Mouse (Mus musculus) Patski (cell line): ENCODE results near the gene Prrt1. TPM values are rescaled to one million over a fixed set of nuclear protein-coding genes. Genes with fewer than 3 reads are reported as not detected.

Source experiments
- ATAC-seq: fragments of 100-300 bp; one replicate; pipeline ENCODE4 v1.8.0; 2021
- CTCF ChIA-PET: fragments of 350-600 bp; sonication (Branson Sonifier 250); formaldehyde crosslinking; loops from one replicate; lab custom pipeline; 2022; ENCODE audit warnings: inconsistent platforms; lab: Charles Lee
- POLR2A ChIA-PET: fragments of 350-600 bp; sonication (Branson Sonifier 250); formaldehyde crosslinking; loops from one replicate; lab custom pipeline; 2022; ENCODE audit warnings: antibody characterized with exemption, inconsistent platforms; lab: Charles Lee
- DNase-seq: peaks from one replicate; pipeline ENCODE4 v3.0.0-alpha.2; 2011; ENCODE audit warnings: low read depth, low spot score
- H3K27me3 ChIP-seq: fragments of 371-371 bp; one replicate; pipeline ENCODE4 v1.5.1; 2021
- CTCF ChIP-seq: fragments of 100-300 bp; IDR thresholded peaks from one replicate; pipeline ENCODE4 v1.5.1; 2021
- in situ Hi-C: fragments of 300-500 bp; cut with MboI; formaldehyde crosslinking; loops from 3 replicates; pipeline ENCODE4 v1.11.1; 2018; ENCODE audit warnings: low pct_unique_long_range_greater_than_20kb, mixed read lengths
- polyA plus RNA-seq: library from polyadenylated mRNA; unstranded; gene quantifications from one replicate; pipeline ENCODE4 v1.2.3, GENCODE M21; 2021

The Prrt1 gene
- polyA plus RNA-seq, 1 experiment from 2014 or later: 6.7 TPM

DNA sequence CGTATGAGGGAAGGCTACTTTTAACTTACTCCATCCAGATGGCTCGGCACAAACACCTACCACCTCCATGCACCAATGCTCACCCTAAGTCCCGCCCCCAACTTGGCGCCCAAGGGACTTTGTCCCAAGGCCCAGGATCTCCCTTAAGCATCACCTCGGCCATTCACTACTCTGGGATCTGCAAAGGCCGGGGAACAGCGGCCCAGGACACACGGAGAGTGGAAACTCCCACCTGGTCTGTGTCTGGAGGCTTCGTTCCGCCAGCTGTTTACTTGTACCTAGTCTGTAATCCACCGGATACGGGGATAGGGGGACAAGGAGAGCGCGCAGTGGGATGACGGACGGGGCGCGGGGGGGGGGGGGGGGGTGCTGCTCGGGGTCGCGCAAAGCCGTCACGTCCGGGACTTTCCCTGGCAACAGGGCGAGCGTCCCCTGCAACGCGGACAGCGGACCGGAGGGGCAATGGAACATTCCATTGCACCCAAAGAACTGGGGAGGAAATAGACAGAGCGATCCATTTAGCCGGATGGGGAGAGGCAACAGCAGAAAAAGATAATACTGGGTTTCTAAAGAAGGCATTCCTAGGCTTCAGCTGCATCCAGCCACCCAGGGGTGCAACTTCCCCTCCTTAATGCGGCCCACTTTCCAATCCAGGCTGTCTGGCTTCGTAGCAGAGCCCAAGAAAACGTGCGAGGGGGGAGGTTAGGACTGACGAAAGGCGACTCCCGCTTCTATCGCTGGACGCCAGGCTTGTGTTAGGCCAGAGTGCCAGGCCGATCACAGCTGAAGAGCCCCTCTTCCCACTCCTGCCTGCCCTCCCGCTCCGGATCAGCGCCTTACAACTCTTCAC is 2.0 kb upstream of the Prrt1 start:
- POLR2A ChIA-PET: interaction anchor here (1.0 to 2.0 kb wide), 4 partner anchors 12 to 24 kb away, joined by 3 to 7 read pairs (median 4); no protein-coding TSS in a partner anchor
- H3K27me3 ChIP-seq: no peaks in the 10 kb centered on the region
- ATAC-seq (peak; percentile 36), DNase-seq (peak; percentile 69)
- in situ Hi-C loops: loop anchor here (25.0 kb wide), 1 partner anchor 510 kb away; the partner anchor contains the start of genes Apom, Bag6 and D17H6S53E
- CTCF ChIA-PET: interaction anchor here (1.1 to 1.8 kb wide), 4 partner anchors 8 to 26 kb away, joined by 3 to 6 read pairs (median 4); partner anchors contain the start of gene Fkbpl
- no peak for TF ChIP-seq CTCF

GRCm38 (mm10) chr17:34627943-34628643 is 1.2 kb upstream of the Prrt1 start, which contains the start of gene Ppt2:
Ppt2 (minus strand) TSS chr17:34628510.
- peak; percentile 10 for ATAC-seq
- in situ Hi-C loops: loop anchor here (25.0 kb wide), 1 partner anchor 509 kb away; the partner anchor contains the start of genes Apom, Bag6 and D17H6S53E
- CTCF ChIA-PET: interaction anchor here (1.3 to 1.7 kb wide), 4 partner anchors 9 to 24 kb away, joined by 3 to 4 read pairs (median 4); partner anchors contain the start of genes Agpat1, Fkbpl and Rnf5
- no peaks in the 10 kb centered on the region for H3K27me3 ChIP-seq
- POLR2A ChIA-PET: interaction anchor here (1.0 to 2.0 kb wide), 2 partner anchors 12 to 13 kb away, joined by 4 to 5 read pairs; no protein-coding TSS in a partner anchor
- TF ChIP-seq CTCF: no peak
- DNase-seq: no peak

GRCm38 (mm10) chr17:34628644-34628967 is 727 bp upstream of the Prrt1 start:
- ATAC-seq (no peak), DNase-seq (no peak)
- ChIA-PET CTCF (interaction anchor here (1.3 to 1.7 kb wide), 4 partner anchors 9 to 25 kb away, joined by 3 to 4 read pairs (median 4); partner anchors contain the start of genes Agpat1, Fkbpl and Rnf5), POLR2A (interaction anchor here (2.0 kb wide), 1 partner anchor 11 kb away, joined by 5 read pairs; no protein-coding TSS in a partner anchor)
- in situ Hi-C loops: loop anchor here (25.0 kb wide), 1 partner anchor 509 kb away; the partner anchor contains the start of genes Apom, Bag6 and D17H6S53E
- H3K27me3 ChIP-seq: no peaks in the 10 kb centered on the region
- no peak for TF ChIP-seq CTCF

DNA sequence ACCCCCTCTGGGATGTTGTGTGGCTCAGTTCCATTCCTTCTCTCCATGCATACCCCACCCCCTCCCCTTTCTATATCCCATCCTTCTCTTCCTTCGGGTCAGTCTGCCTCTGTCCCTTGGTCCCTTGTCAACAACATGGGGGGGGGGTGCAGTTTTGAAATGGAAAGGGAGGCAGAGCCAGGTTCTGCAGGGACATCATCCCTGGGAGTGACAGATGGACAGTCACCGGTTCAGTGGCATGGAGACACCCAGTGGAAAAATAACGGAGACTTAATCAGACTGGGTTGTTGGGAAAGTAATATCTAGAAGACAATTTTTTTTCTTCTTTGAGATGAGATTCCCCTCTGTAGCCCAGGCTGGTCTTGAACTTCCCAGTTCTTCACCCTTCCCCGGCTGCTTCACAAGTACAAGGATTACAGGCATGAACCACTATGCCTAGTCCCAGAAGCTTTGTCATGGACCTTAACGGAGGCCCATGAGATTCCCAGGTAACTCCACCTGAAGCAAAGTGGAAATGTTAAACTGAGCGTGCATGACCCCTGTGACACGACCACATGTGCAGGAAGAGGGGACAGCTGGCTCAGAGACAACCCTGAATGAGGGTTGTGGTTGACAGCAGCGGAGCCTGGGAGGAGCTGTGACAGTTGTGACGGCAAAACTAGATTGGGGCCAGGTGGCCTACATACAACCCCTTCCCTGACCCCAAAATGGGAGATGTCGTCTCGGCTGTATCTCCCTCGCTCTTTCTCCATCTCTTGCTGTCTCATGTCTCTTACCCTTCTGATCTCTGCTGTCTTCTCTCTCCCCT is 667 bp downstream of the Prrt1 start:
- in situ Hi-C loops: loop anchor here (25.0 kb wide), 1 partner anchor 507 kb away; the partner anchor contains the start of genes Apom, Bag6 and D17H6S53E
- CTCF ChIA-PET: interaction anchor here (1.3 to 1.7 kb wide), 2 partner anchors 11 to 26 kb away, joined by 3 to 4 read pairs; partner anchors contain the start of genes Agpat1 and Rnf5
- POLR2A ChIA-PET: no interaction called here
- DNase-seq (no peak), ATAC-seq (no peak)
- no peaks in the 10 kb centered on the region for H3K27me3 ChIP-seq
- no peak for TF ChIP-seq CTCF

DNA sequence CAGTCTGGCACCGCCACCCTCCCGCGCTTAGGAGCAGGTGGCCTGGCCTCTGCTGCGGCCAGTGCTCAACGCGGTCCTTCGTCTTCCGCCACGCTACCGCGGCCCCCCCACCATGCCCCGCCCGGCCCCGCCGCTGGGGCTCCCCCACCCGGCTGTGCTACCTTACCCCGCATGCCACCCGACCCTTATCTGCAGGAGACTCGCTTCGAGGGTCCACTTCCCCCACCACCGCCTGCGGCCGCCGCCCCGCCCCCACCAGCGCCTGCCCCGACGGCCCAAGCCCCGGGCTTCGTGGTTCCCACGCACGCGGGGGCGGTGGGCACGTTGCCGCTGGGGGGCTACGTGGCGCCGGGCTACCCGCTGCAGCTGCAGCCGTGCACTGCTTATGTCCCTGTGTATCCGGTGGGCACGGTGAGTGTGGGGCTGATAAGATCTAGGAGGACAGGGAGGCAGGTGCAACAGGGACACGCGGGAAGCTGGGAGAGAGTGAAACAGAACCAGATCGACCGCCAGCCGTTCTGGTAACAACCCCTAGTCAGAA is 1.5 kb downstream of the Prrt1 start:
- no peak for TF ChIP-seq CTCF
- ATAC-seq (no peak), DNase-seq (no peak)
- ChIA-PET CTCF (no interaction called here), POLR2A (no interaction called here)
- H3K27me3 ChIP-seq: no peaks in the 10 kb centered on the region
- in situ Hi-C loops: loop anchor here (25.0 kb wide), 1 partner anchor 506 kb away; the partner anchor contains the start of genes Apom, Bag6 and D17H6S53E

DNA sequence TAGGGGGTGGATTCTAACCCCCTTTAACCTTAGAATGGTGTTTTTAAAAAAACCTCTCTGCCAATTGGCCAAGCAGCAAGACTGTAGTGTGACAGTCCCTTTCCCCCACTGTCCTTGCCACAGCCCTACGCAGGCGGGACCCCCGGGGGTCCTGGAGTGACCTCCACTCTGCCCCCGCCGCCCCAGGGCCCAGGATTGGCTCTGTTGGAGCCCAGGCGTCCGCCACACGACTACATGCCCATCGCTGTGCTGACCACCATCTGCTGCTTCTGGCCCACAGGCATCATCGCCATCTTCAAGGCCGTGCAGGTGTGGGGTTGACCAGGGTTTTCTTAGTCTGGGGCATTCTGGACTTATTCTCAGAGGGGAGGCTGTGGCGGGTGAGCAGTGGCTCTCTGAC is 2.3 kb downstream of the Prrt1 start:
- no peak for TF ChIP-seq CTCF
- in situ Hi-C loops: loop anchor here (25.0 kb wide), 1 partner anchor 506 kb away; the partner anchor contains the start of genes Apom, Bag6 and D17H6S53E
- ChIA-PET CTCF (no interaction called here), POLR2A (no interaction called here)
- no peaks in the 10 kb centered on the region for H3K27me3 ChIP-seq
- DNase-seq (no peak), ATAC-seq (no peak)

DNA sequence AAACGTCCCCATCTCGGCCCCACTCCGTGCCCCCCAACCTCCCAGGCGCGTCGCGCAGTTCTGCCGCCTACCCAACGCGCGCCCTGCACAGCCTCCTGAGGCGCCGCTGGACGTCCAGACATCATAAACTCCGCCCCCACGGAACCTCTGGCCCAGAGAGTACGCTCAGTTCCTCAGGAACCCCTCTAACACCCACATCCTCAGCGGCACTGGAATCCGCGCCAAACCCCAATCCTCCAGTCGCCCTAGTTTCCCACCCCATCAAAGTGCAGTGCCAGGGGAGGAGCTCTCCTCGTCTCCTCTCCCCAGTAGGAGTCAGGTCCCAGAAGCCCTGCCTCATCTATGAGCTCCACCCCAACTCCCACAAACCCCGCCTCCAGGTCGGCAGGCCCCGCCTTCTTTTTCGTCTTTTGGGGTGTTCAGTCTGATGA is 2.9 kb downstream of the Prrt1 start:
- DNase-seq (no peak), ATAC-seq (no peak)
- TF ChIP-seq CTCF: no peak
- ChIA-PET POLR2A (no interaction called here), CTCF (no interaction called here)
- no peaks in the 10 kb centered on the region for H3K27me3 ChIP-seq
- in situ Hi-C loops: loop anchor here (25.0 kb wide), 1 partner anchor 505 kb away; the partner anchor contains the start of genes Apom, Bag6 and D17H6S53E

DNA sequence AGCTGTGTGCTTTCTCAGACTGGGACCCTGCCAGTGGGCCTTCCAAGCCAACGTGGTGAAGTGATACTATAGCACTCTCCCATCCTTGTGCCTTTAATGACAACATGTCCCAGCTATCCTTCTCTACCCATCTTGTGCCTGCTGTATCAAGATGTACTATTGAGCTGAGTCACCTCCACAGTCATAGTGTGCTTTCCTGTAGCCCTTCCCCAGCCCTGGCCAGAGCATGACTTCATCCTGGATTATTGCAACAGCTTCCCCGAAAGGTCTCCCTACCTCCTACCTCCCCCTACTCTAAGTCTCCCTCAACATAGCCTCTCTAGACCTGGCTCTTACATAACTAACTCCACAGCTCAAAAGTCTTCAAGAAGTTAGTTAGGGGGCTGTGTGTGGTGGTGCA is 6.3 kb downstream of the Prrt1 start:
- in situ Hi-C loops: loop anchor here (25.0 kb wide), 1 partner anchor 502 kb away; the partner anchor contains the start of genes Apom, Bag6 and D17H6S53E
- no peaks in the 10 kb centered on the region for H3K27me3 ChIP-seq
- ChIA-PET POLR2A (interaction anchor here (0.6 kb wide), 2 partner anchors 42 to 279 kb away, joined by 3 read pairs; no protein-coding TSS in a partner anchor), CTCF (interaction anchor here (1.1 to 1.5 kb wide), 2 partner anchors 9 to 16 kb away, joined by 4 to 5 read pairs; partner anchors contain the start of gene Fkbpl)
- DNase-seq (no peak), ATAC-seq (peak; percentile 57)
- no peak for TF ChIP-seq CTCF

GRCm38 (mm10) chr17:34637459-34637858 is 8.1 kb downstream of the Prrt1 start:
- CTCF ChIA-PET: no interaction called here
- ATAC-seq: no peak
- in situ Hi-C loops: loop anchor here (25.0 kb wide), 1 partner anchor 500 kb away; the partner anchor contains the start of genes Apom, Bag6 and D17H6S53E

More at GRCm38 (mm10) chr17:34637459-34637858, 8.1 kb downstream of the Prrt1 start:
- POLR2A ChIA-PET: no interaction called here
- H3K27me3 ChIP-seq: no peaks in the 10 kb centered on the region
- DNase-seq: no peak
- TF ChIP-seq CTCF: no peak
